Mouse (Mus musculus) embryonic facial prominence, embryonic 11.5 days (tissue): ENCODE results near the gene Snph. TPM values are rescaled to one million over a fixed set of nuclear protein-coding genes. Genes with fewer than 3 reads are reported as not detected.
A peak's percentile ranks its signal among the peaks of the same experiment; 100 is the strongest.

Source experiments
- ATAC-seq: fragments of 200-750 bp; cut with Nextera tagmentation; replicated peaks from 2 replicates; pipeline ENCODE4 v1.8.0; 2017; ENCODE audit warnings: low read depth; ENCODE audit not compliant: insufficient number of reproducible peaks, low FRiP score, low TSS enrichment
- DNase-seq: peaks from one replicate; pipeline ENCODE4 v3.0.0-alpha.2; 2015; ENCODE audit warnings: low spot score
- H3K27ac ChIP-seq: fragments of 300-500 bp; sonication (generic); replicated peaks from 2 replicates; pipeline ENCODE4 v1.5.1; 2014; ENCODE audit warnings: mild to moderate bottlenecking, low read depth, low read length, control low read depth
- H3K27me3 ChIP-seq: fragments of 300-500 bp; sonication (generic); 2 replicates; pipeline ENCODE4 v1.6.1; 2014; ENCODE audit warnings: mild to moderate bottlenecking, low read length, moderate library complexity, mixed read lengths; ENCODE audit not compliant: control insufficient read depth, insufficient read depth
- H3K36me3 ChIP-seq: fragments of 300-500 bp; sonication (generic); replicated peaks from 2 replicates; pipeline ENCODE4 v1.6.1; 2014; ENCODE audit warnings: low read depth, mild to moderate bottlenecking, low read length, moderate library complexity, mixed read lengths; ENCODE audit not compliant: control insufficient read depth, insufficient read depth
- H3K4me1 ChIP-seq: fragments of 300-500 bp; sonication (generic); 2 replicates; pipeline ENCODE4 v1.6.1; 2014; ENCODE audit warnings: low read length, mixed read lengths; ENCODE audit not compliant: control insufficient read depth, insufficient read depth
- H3K4me2 ChIP-seq: fragments of 300-500 bp; sonication (generic); 2 replicates; pipeline ENCODE4 v1.6.1; 2014; ENCODE audit warnings: low read depth, mild to moderate bottlenecking, control low read depth, low read length, moderate library complexity
- H3K4me3 ChIP-seq: fragments of 300-500 bp; sonication (generic); 2 replicates; pipeline ENCODE4 v1.5.1; 2014; ENCODE audit warnings: low read depth, low read length, control low read depth
- H3K9ac ChIP-seq: fragments of 300-500 bp; sonication (generic); replicated peaks from 2 replicates; pipeline ENCODE4 v1.6.1; 2014; ENCODE audit warnings: mild to moderate bottlenecking, control low read depth, low read length
- H3K9me3 ChIP-seq: fragments of 300-500 bp; sonication (generic); replicated peaks from 2 replicates; pipeline ENCODE4 v1.6.1; 2016; ENCODE audit warnings: mild to moderate bottlenecking, low read length, inconsistent platforms, mixed read lengths; ENCODE audit not compliant: control insufficient read depth
- WGBS: fragments of 180-500 bp; shearing (Covaris S2); extraction: QIAGEN DNeasy Blood & Tissue Kit; methylation state at CpG from one replicate; pipeline ENCODE4 v1.1.7; 2014; 5-methylcytosine and 5-hydroxymethylcytosine counted together
- polyA plus RNA-seq: library from polyadenylated mRNA; unstranded; fragments of >200 nt; fragmentation: Nextera tagmentation; extraction: Ambion mirVana; gene quantifications from 2 replicates; pipeline ENCODE4 v1.2.1, GENCODE M21; 2014

Gene Snph
- polyA plus RNA-seq, 1 experiment from 2014 or later = 0.72 TPM

DNA sequence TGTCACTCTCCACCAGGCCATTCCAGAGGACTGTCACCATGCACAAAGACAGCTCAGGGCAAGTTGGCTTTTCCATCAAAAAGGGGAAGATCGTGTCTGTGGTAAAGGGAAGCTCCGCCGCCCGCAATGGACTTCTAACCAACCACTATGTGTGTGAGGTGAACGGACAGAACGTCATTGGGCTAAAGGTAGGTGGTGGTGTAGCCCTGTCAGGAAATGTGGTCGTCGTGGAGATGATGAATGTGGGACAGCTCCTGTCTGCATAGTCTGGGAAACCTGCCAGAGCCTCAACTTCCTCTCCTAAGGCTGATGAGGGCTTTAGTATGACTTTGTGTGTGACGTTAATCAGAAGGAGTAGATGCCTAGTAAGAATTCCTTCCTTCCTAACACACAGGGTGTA is 45.1 kb downstream of the Snph start:
- no peak overlapping the region for H3K4me3 ChIP-seq
- no peak overlapping the region for H3K4me2 ChIP-seq
- no peaks in the 10 kb centered on the region for H3K4me1 ChIP-seq
- 84% methylated on average over 9 of the region's 9 CpGs for WGBS
- ATAC-seq (no peak), DNase-seq (no peak)
- no peak overlapping the region for H3K9ac ChIP-seq
- H3K27ac ChIP-seq = no peak overlapping the region
- no peaks in the 10 kb centered on the region for H3K9me3 ChIP-seq
- no peaks in the 10 kb centered on the region for H3K27me3 ChIP-seq
- no peaks in the 10 kb centered on the region for H3K36me3 ChIP-seq

DNA sequence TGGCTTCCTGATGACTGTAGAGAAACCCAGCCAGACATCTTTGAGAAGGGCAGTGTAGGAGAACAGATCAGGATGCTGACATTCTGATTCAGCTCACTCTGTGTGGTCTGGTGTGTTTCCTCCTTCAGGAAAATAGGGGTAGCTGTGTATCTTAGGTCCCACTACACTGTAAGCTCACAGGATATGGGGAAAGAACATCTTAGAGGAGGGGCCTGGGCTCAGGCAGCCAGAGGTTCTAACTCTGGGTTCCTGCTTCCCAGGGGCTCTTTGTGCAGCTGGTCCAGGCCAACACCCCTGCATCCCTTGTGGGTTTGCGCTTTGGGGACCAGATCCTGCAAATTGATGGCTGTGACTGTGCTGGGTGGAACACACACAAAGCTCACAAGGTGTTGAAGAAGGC is 45.6 kb downstream of the Snph start:
- Histone ChIP-seq H3K4me3 (no peak overlapping the region), H3K9ac (no peak overlapping the region), H3K4me1 (no peaks in the 10 kb centered on the region), H3K4me2 (no peak overlapping the region), H3K27me3 (no peaks in the 10 kb centered on the region), H3K36me3 (no peaks in the 10 kb centered on the region), H3K27ac (no peak overlapping the region), H3K9me3 (no peaks in the 10 kb centered on the region)
- WGBS = 71% methylated on average over 1 of the region's 1 CpGs
- no peak for DNase-seq
- no peak for ATAC-seq

DNA sequence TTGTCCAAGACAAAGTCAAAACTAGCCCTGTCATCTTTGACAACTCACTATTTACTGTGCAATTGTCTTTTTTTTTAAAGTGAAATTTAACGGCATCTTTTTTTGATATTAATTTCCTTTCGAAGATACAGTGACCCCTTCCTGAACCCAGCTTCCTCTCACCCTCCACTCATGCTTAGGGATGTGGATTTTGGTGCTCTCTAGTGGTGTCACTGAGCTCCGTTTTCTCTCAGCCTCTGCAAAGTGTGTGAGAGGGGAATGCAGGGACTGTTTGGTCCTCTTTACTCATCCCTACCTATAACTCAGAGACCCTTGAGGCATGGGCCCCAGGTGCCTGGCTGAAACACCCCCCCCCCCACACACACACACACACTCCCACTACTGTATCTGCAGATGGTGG is 46.5 kb downstream of the Snph start:
- 63% methylated on average over 3 of the region's 3 CpGs for WGBS
- Histone ChIP-seq H3K4me1 (no peaks in the 10 kb centered on the region), H3K9me3 (no peaks in the 10 kb centered on the region)

DNA sequence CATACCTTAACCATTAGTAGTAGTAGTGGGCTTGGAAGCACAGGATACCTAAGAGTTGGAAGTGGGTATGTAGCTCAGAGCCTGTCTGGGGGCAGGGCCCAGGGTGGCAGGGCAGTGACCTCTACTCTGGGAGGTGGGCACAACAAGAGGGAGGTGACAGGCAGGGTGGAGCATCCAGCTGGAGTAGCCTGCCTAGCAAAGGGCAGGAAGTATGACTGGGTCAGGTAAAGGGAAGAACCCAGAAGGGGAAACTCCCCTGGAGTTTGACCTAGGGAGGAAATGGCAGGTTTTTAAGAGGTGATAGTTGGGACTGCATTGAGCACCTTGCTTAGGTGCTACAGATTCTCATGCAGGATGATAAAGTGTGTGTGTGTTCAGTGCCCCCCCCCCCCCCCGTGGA is 51.4 kb downstream of the Snph start:
- no peak overlapping the region for H3K4me2 ChIP-seq
- no peaks in the 10 kb centered on the region for H3K36me3 ChIP-seq
- no peak overlapping the region for H3K4me3 ChIP-seq
- H3K27ac ChIP-seq = no peak overlapping the region
- H3K9ac ChIP-seq = no peak overlapping the region
- WGBS = 63% methylated on average over 1 of the region's 1 CpGs
- DNase-seq (no peak), ATAC-seq (no peak)
- H3K27me3 ChIP-seq = no peaks in the 10 kb centered on the region
- H3K9me3 ChIP-seq = no peaks in the 10 kb centered on the region
- no peaks in the 10 kb centered on the region for H3K4me1 ChIP-seq

More for the DNA sequence above, 46.5 kb downstream of the Snph start:
- Histone ChIP-seq H3K4me2 (no peak overlapping the region), H3K36me3 (no peaks in the 10 kb centered on the region), H3K27ac (no peak overlapping the region), H3K27me3 (no peaks in the 10 kb centered on the region), H3K4me3 (no peak overlapping the region), H3K9ac (no peak overlapping the region)
- ATAC-seq (peak; percentile 10; the same call in 1 of the 2 replicates), DNase-seq (no peak)

GRCm38 (mm10) chr2:151579183-151579582 is 53.2 kb downstream of the Snph start:
- Histone ChIP-seq H3K9ac (no peak overlapping the region), H3K4me1 (no peaks in the 10 kb centered on the region; the same call in 1 of the 2 replicates), H3K36me3 (no peaks in the 10 kb centered on the region), H3K27me3 (no peaks in the 10 kb centered on the region), H3K27ac (no peak overlapping the region), H3K4me3 (no peak overlapping the region), H3K4me2 (no peak overlapping the region), H3K9me3 (no peaks in the 10 kb centered on the region)
- WGBS = 70% methylated on average over 4 of the region's 4 CpGs
- DNase-seq (no peak), ATAC-seq (no peak)

- peak overlapping the region; percentile 36 for H3K4me3 ChIP-seq
- no peaks in the 10 kb centered on the region for H3K36me3 ChIP-seq
- peak overlapping the region; percentile 70 for H3K4me2 ChIP-seq
- peak overlapping the region; percentile 62 for H3K9ac ChIP-seq
- peak; percentile 89 for DNase-seq
- H3K4me1 ChIP-seq = no peaks in the 10 kb centered on the region; the same call in 1 of the 2 replicates
- H3K27ac ChIP-seq = no peak overlapping the region
- no peaks in the 10 kb centered on the region for H3K9me3 ChIP-seq
- H3K27me3 ChIP-seq = no peaks in the 10 kb centered on the region
- WGBS = 1% methylated on average over 38 of the region's 38 CpGs
- peak; percentile 91 for ATAC-seq
These were observed 56.5 kb downstream of the Snph start for GRCm38 (mm10) chr2:151575699-151576389.

GRCm38 (mm10) chr2:151575119-151575698 is 57.2 kb downstream of the Snph start:
- ATAC-seq (0 out of 2 replicates have a peak, but pooled peaks have one; percentile 11), DNase-seq (peak; percentile 72)
- Histone ChIP-seq H3K9me3 (no peaks in the 10 kb centered on the region), H3K27me3 (no peaks in the 10 kb centered on the region), H3K4me2 (peak overlapping the region; percentile 70), H3K4me1 (no peaks in the 10 kb centered on the region; the same call in 1 of the 2 replicates), H3K27ac (no peak overlapping the region), H3K9ac (peak overlapping the region; percentile 62), H3K36me3 (no peaks in the 10 kb centered on the region), H3K4me3 (peak overlapping the region; percentile 36)
- 24% methylated on average over 7 of the region's 7 CpGs for WGBS

DNA sequence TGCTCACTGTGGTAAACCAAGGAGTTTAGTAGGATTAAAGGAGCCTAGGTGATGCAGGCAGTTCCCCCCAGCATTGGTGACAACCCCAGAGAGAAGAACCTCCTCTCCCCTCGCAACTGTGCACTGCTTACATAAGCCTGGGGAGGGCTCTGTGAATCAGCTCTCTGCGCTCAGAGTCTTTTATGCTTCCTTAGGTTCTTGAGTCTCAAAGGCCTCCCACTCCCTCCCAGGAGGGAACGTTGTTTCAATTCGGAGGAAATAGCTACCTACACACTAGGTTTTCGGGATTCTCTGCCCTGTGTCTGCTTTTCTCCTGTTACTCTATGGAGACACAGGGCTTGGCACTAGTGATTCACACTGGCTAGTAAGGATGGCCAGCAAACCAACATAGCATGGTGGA is 57.8 kb downstream of the Snph start:
- Histone ChIP-seq H3K27me3 (no peaks in the 10 kb centered on the region), H3K4me1 (no peaks in the 10 kb centered on the region; the same call in 1 of the 2 replicates), H3K4me2 (no peak overlapping the region), H3K4me3 (no peak overlapping the region), H3K9me3 (no peaks in the 10 kb centered on the region), H3K9ac (no peak overlapping the region), H3K27ac (no peak overlapping the region), H3K36me3 (no peaks in the 10 kb centered on the region)
- no peak for DNase-seq
- WGBS = 64% methylated on average over 5 of the region's 5 CpGs
- no peak for ATAC-seq
